Mouse (Mus musculus) lung, embryonic 16.5 days (tissue): Measurements from ENCODE around the gene Tpbgl. TPM values are rescaled to one million over a fixed set of nuclear protein-coding genes. Genes with fewer than 3 reads are reported as not detected.

Experiments
- ATAC-seq: fragments of 200-750 bp; cut with Nextera tagmentation; 2 replicates; pipeline ENCODE4 v1.8.0; 2017; ENCODE audit warnings: low read depth, mild to moderate bottlenecking, moderate library complexity
- H3K27ac ChIP-seq: fragments of 300-500 bp; sonication (generic); 2 replicates; pipeline ENCODE4 v1.5.1; 2014; ENCODE audit warnings: mild to moderate bottlenecking, control low read depth, low read length
- H3K27me3 ChIP-seq: fragments of 300-500 bp; sonication (generic); 2 replicates; pipeline ENCODE4 v1.6.1; 2014; ENCODE audit warnings: low read depth, low read length, mixed read lengths; ENCODE audit not compliant: control insufficient read depth, insufficient read depth
- H3K36me3 ChIP-seq: fragments of 300-500 bp; sonication (generic); 2 replicates; pipeline ENCODE4 v1.6.1; 2014; ENCODE audit warnings: low read length; ENCODE audit not compliant: control insufficient read depth, insufficient read depth
- H3K4me1 ChIP-seq: fragments of 300-500 bp; sonication (generic); replicated peaks from 2 replicates; pipeline ENCODE4 v1.6.1; 2014; ENCODE audit warnings: low read length, mixed read lengths; ENCODE audit not compliant: control insufficient read depth, insufficient read depth
- H3K4me2 ChIP-seq: fragments of 300-500 bp; sonication (generic); 2 replicates; pipeline ENCODE4 v1.6.1; 2014; ENCODE audit warnings: low read depth, low read length, control low read depth
- H3K4me3 ChIP-seq: fragments of 300-500 bp; sonication (generic); 2 replicates; pipeline ENCODE4 v1.5.1; 2014; ENCODE audit warnings: mild to moderate bottlenecking, low read length, control low read depth
- H3K9ac ChIP-seq: fragments of 300-500 bp; sonication (generic); 2 replicates; pipeline ENCODE4 v1.6.1; 2014; ENCODE audit warnings: low read length, control low read depth
- H3K9me3 ChIP-seq: fragments of 300-500 bp; sonication (generic); 2 replicates; pipeline ENCODE4 v1.6.1; 2016; ENCODE audit warnings: low read length; ENCODE audit not compliant: control insufficient read depth
- WGBS: fragments of 180-500 bp; shearing (Covaris S2); extraction: QIAGEN DNeasy Blood & Tissue Kit; methylation state at CpG from one replicate; pipeline ENCODE4 v1.1.7; 2014; 5-methylcytosine and 5-hydroxymethylcytosine counted together
- polyA plus RNA-seq: library from polyadenylated mRNA; unstranded; fragments of >200 nt; fragmentation: Nextera tagmentation; extraction: Ambion mirVana; gene quantifications from 2 replicates; pipeline ENCODE4 v1.2.1, GENCODE M21; 2015

Tpbgl gene
- polyA plus RNA-seq, 1 experiment from 2014 or later = 0.92 TPM

DNA sequence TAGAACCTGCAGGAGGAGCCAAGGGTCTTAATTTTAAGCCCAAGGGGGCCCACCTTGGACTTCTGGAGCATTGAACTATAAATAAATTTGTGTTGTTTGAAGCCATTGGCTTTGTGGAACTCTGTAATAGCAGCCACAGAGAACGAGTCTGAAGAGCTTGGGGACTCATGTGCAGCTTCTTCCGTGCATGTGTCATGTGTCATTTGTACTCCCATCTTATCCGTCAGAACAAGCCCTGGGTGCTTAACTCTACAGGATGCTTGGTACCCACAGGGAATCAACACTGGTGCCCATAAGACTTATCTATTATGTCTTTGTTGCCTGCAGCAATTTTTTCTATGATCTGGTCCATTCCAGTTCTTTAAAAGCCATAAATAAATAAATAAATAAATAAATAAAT is 48.7 kb downstream of the Tpbgl start:
- Histone ChIP-seq H3K4me3 (no peak overlapping the region), H3K4me1 (peaks cover 31% of the 10 kb centered on the region), H3K9ac (no peak overlapping the region), H3K36me3 (no peaks in the 10 kb centered on the region), H3K4me2 (no peak overlapping the region), H3K27me3 (no peaks in the 10 kb centered on the region), H3K27ac (no peak overlapping the region), H3K9me3 (no peaks in the 10 kb centered on the region)
- ATAC-seq = no peak
- WGBS = 78% methylated on average over 3 of the region's 3 CpGs

Other genes starting within 250 kb of the Tpbgl start
- 22.4 and 24.1 TPM in 2 replicates for gene Gdpd5, start 245.7 kb downstream of the Tpbgl start, polyA plus RNA-seq
- 0.24 and 0.30 TPM in 2 replicates for gene Klhl35, start 161.1 kb downstream of the Tpbgl start, polyA plus RNA-seq
- 818 and 826 TPM in 2 replicates for gene Rps3, start 143.4 kb downstream of the Tpbgl start, polyA plus RNA-seq
- gene Arrb1, start 91.6 kb downstream of the Tpbgl start, polyA plus RNA-seq = 20.6 and 20.9 TPM in 2 replicates
- 4.0 and 4.4 TPM in 2 replicates for gene Slco2b1, start 84.2 kb upstream of the Tpbgl start, polyA plus RNA-seq
- gene Olfr520, start 103.2 kb upstream of the Tpbgl start, polyA plus RNA-seq = not detected in 2 replicates
- not detected in 2 replicates for gene Olfr521, start 136.4 kb upstream of the Tpbgl start, polyA plus RNA-seq
- 6.8 and 9.0 TPM in 2 replicates for gene Neu3, start 201.3 kb upstream of the Tpbgl start, polyA plus RNA-seq
- 0.28 and 0.54 TPM in 2 replicates for gene Xrra1, start 232.0 kb upstream of the Tpbgl start, polyA plus RNA-seq
- gene Spcs2, start 236.4 kb upstream of the Tpbgl start, polyA plus RNA-seq = 397 and 399 TPM in 2 replicates